Mouse (Mus musculus) v-Abl transformed pro-B cells (cell line): ENCODE results near the gene Stat5a.

ENCODE experiments used
- in situ Hi-C, 2 experiments: fragments of 400-800 bp; cut with MboI; formaldehyde crosslinking; loops; one replicate each; pipeline ENCODE4 v1.15.1; 2025; ENCODE audit not compliant: unreplicated experiment in 2 of 2

The Stat5a gene

GRCm38 (mm10) chr11:100833466-100833865, 25.7 kb upstream of the Stat5a start:
- in situ Hi-C loops = no loop called here

DNA sequence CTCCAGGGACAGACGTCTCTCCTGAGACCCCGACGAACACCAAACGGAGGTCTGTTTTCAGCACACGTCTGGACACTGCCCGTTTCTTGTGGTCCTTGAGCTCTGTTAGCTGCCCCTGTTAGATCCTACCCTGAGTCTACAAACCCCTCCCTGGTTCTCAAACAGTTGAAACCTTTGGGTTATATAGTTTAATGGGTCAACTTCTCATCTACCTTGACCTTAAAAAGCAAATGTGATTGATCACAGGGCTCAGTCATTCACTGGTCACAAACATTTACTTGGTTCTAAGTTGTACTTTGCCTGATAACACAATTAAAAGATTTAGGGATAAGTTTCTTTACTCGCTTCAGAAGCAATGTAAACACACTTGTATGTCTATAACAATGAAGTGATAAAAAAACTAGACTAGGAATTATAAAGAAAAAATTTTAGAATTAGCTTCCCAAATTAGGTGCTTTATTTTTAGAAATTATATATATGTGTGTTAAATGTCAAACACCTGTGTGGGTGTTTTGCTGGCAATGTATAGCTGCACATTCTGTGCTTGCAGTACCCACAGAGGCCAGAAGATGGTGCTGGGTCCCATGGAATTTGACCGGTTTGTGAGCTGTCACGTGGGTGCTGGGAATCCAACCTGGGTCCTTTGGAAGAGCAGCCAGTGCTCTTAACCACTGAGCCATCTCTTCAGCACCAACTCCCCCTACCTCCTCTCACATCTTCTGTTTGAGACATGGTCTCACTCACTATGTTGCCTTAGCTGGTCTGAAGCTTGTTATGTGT, 22.0 kb upstream of the Stat5a start:
- in situ Hi-C loops = no loop called here

DNA sequence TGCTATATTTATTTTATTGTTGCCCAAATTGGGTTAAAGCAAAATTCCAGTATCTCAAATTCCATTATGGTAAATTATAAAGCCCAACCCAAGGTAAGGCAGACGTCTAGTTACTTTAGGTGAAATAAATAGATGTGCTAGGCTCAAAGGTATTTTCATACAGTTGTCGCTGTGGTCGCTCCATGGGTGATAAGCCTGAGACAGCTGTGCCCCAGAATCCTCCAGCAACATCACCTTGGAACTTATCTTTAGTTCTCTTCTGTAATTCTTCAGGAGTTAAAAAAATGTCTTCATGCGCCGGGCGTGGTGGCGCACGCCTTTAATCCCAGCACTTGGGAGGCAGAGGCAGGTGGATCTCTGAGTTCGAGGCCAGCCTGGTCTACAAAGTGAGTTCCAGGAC, 20.3 kb upstream of the Stat5a start:
- in situ Hi-C loops = no loop called here

- in situ Hi-C loops = no loop called here
Observed at GRCm38 (mm10) chr11:100839523-100839922, 19.6 kb upstream of the Stat5a start.

- in situ Hi-C loops = no loop called here
Observed at GRCm38 (mm10) chr11:100840866-100841265, 18.3 kb upstream of the Stat5a start.

DNA sequence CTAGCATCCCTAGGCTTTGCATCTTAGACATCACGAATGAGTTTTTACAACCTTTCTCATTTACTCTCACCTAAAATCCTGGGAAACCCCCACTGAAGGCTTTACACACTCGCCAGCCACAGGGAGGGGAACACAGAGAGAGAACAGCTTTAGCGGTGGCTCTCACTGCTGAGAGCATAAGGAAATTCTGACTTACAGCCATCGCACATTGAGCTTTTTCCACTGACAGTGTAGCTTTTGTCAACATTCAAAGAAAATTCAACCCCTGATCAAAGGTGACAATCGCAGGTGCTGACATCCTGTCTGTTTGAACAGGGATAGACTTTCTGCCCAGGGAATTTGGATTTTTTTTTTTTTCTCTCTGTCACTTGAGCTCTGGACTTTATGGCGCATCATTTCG, 17.1 kb upstream of the Stat5a start:
- in situ Hi-C loops = no loop called here

DNA sequence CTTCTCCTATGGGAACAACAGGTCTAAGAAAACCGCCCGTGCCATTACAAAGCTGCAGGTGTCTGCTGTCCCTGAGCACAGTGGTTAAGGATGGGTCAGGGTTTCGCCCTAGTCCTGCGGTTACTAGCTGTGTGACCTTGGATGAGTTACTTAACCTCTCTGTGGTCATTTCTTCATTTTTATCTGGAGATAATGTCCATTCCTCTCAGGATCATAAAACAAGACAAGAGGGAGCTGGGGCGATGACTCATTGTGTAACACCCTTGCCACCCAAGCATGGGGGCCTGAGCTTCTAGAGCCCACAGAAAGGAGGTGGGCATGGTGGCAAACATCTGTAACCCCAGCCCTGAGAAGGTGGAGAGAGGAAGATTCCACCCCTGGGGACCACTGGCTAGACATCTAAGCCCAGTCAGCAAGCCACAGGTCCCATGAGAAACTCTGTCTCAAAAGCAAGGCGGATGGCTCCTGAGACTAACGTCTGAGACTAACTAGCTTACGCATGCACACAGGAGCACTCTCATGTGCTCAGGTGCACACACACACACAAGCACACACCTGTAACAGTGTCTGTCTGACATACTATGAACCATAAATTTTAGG, 16.0 kb upstream of the Stat5a start:
- in situ Hi-C loops = no loop called here

DNA sequence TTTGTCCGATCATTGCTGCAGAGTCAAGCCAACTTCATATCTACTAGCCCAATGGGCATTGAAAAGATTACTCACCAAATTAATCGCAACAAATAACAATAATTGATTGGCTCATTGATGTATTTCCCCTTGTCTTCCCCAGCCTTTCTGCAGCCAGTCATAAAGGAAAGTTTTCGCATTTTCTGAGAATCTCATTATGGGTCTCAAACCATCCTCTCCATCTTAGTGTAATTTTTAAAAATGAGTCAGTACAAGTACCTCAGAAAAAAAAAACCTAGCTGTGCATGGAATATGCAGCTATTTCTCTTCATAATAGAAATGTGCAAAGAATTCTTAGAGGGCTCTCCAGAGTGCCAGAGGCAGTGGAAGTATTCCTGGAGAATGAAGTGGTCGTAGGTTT, 15.0 kb upstream of the Stat5a start:
- in situ Hi-C loops = no loop called here

- in situ Hi-C loops = no loop called here
Observed at GRCm38 (mm10) chr11:100845793-100846192, 13.4 kb upstream of the Stat5a start.

GRCm38 (mm10) chr11:100847572-100847971, 11.6 kb upstream of the Stat5a start:
- in situ Hi-C loops = no loop called here

GRCm38 (mm10) chr11:100848080-100848479, 11.1 kb upstream of the Stat5a start:
- in situ Hi-C loops = no loop called here

DNA sequence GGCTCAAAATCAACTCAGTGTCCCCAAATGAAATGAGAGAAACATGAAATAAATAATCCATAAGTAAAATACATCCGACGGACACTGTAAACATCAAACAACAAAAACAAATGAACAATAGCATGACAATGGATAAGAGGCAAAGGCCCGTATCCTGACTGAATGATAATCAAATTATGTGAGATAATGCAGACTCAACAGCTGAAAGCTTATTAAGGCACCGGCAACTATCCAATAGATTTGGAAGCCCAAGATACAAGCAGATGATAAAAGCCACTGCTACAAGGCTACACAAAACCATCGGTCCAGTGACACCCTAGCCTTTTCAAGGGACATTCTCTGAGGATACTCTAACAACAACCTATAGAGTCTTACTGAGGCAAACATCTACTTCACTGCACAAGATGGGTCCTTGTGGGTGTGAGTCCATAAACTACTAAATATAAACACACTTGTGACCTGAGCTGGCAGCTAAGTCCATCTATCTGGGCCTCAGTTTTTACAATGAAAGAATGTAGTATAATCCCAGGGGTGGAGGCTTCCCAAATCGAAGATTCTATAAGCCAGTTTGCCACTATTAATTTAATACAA, 10.3 kb upstream of the Stat5a start:
- in situ Hi-C loops = no loop called here

DNA sequence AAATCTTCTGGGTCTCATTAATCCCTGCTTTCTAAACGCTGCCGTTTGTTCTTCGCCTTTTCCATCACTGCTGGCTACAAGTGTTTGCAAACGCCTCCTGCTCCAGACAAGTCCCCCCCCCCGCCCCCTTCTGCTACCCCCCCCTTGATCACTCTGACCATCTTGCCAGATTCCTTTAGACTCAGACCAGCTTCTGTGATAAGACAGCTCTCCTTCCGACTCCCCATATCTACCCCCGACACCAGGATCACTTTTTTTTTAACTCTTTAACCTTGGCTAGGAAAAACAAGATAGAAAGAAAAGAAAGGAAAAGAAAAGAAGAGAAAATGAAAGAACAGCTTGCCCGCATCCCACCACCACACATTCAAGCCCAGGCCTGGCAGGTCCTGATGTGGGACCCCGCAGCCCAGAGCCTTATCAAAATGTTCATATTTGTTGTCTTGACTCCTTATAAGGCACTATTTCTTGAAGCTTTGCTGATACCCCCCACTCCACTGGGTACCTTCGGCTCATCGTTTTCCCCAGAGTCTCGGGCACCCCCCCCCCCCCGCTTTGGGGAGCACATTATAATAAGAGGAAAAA, 9.6 kb upstream of the Stat5a start:
- in situ Hi-C loops = loop anchor here in 1 of 2 experiments (5.0 to 25.0 kb wide), 2 partner anchors 42 to 87 kb away; partner anchors contain the start of genes Ghdc, Hcrt and Kcnh4

- in situ Hi-C loops = loop anchor here in 1 of 2 experiments (5.0 to 25.0 kb wide), 2 partner anchors 43 to 88 kb away; partner anchors contain the start of genes Ghdc, Hcrt and Kcnh4
Observed at GRCm38 (mm10) chr11:100850038-100850777, 8.9 kb upstream of the Stat5a start, which contains the start of gene Stat5b. TSS of gene Stat5b (minus strand) at chr11:100850724.

DNA sequence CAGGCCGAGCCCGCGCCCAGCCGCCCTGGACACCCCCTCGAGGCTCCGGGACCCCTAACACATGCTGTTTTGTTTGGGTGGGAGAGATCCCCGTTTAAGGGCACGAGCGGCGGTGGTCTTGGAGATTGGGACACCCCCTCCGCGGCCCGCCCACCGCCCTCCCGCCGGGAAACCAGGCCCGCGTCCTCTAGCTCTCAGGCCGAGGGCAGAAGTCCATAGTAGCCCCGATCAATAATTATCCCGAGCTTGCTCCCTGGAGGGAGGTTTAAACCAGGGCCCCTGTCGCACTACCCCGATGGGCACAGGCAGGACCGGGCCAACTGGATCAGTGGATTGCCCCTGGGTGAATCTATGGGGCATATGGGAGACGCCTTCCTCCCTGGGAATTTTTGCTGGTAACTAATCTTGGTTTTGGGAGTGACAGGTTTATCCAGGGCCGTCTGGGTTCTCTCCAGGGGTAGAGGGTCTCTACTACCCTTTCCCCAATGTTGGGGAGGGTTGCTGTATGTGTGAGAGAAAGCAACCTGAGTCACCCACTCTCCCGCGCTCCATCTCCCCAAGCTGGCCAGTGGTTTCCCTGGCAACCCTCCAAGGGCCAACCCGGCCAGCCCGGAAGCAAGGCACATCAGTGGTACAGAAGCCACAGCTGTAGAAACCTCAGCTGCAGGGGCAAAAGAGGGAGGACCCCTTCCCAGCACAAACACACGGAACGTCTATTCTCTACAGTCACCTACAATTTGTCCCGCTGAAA, 8.2 kb upstream of the Stat5a start:
- in situ Hi-C loops = loop anchor here in 1 of 2 experiments (5.0 to 25.0 kb wide), 2 partner anchors 44 to 89 kb away; partner anchors contain the start of genes Ghdc, Hcrt and Kcnh4

- in situ Hi-C loops = loop anchor here in 1 of 2 experiments (5.0 to 25.0 kb wide), 2 partner anchors 45 to 90 kb away; partner anchors contain the start of genes Ghdc, Hcrt and Kcnh4
Observed at GRCm38 (mm10) chr11:100852088-100852487, 7.1 kb upstream of the Stat5a start.

GRCm38 (mm10) chr11:100853018-100853417, 6.1 kb upstream of the Stat5a start:
- in situ Hi-C loops = loop anchor here in 1 of 2 experiments (5.0 to 25.0 kb wide), 2 partner anchors 46 to 91 kb away; partner anchors contain the start of genes Ghdc, Hcrt and Kcnh4

DNA sequence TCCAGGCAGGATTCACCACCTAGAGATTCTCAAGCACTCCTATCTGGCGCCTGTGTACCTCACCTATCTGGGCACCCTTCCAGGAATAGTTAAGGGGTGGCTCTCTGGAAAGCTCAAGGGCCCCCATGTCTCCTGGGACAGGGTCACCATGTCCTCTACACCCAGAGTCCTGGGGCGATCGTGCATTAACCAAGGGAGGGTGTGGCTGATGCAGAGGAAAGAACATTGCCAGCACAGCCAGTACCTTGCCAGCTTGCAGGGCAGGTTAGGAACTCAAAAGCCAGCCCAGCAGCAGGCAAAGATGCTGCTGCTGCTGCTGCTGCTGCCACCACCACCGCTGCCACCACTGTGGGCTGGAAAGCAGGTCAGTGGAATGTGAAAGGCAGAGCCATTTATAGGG, 4.9 kb upstream of the Stat5a start:
- in situ Hi-C loops = loop anchor here in 1 of 2 experiments (5.0 to 25.0 kb wide), 2 partner anchors 47 to 92 kb away; partner anchors contain the start of genes Ghdc, Hcrt and Kcnh4

DNA sequence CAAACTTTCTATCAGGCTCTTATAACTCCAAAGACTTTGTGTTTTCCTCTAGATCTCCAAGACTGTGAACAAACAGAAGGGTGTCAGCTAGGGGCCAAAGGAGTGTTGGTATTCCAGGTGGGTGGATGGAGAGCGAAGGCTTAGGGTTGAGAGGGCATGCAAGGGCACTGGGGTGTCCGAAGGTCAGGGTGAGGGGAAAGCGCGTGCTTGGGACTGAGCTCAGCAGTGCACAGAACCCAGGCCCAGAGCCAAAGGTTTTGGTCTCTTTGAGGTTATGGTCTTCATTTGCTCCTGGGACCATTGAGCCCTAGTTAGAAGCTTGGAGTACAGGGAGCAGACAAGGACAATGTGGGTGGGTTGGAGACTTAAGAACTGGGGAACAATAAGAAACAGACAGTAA, 4.0 kb upstream of the Stat5a start:
- in situ Hi-C loops = loop anchor here in 1 of 2 experiments (25.0 kb wide), 1 partner anchor 93 kb away; the partner anchor contains the start of genes Ghdc, Hcrt and Kcnh4
